Mouse (Mus musculus): Measurements from ENCODE around the gene Gm49321. TPM values are rescaled to one million over a fixed set of nuclear protein-coding genes. Genes with fewer than 3 reads are reported as not detected.

Gm49321 gene
- polyA plus RNA-seq, 1 experiment from 2014 or later = 18.4 TPM

- H3K27ac ChIP-seq (ENCODE audit: low read depth, low read length) = no peak overlapping the region
- WGBS = 61% methylated on average over 7 of the region's 7 CpGs
- ATAC-seq (ENCODE audit: low read depth) = no peak
- 0 out of 2 replicates have a peak, but pooled peaks cover 3% of the 10 kb centered on the region for H3K4me1 ChIP-seq (ENCODE audit: control insufficient read depth, insufficient read depth, low read length)
- no peak overlapping the region for H3K9ac ChIP-seq (replicated peaks; ENCODE audit: low read depth, low read length)
- no peaks in the 10 kb centered on the region for H3K27me3 ChIP-seq (ENCODE audit: control insufficient read depth, insufficient read depth, low read length)
- no peak overlapping the region for H3K4me3 ChIP-seq (ENCODE audit: low read depth, low read length)
- H3K36me3 ChIP-seq (ENCODE audit: control insufficient read depth, insufficient read depth, low read length) = no peaks in the 10 kb centered on the region
- no peak overlapping the region for H3K4me2 ChIP-seq (ENCODE audit: low read depth, low read length)
- H3K9me3 ChIP-seq (ENCODE audit: control insufficient read depth, low read length) = no peaks in the 10 kb centered on the region
These were observed 77.4 kb downstream of the Gm49321 start for GRCm38 (mm10) chr12:74014739-74015270.

GRCm38 (mm10) chr12:74015491-74015890 is 78.0 kb downstream of the Gm49321 start:
- ATAC-seq (ENCODE audit: low read depth) = no peak
- Histone ChIP-seq H3K4me2 (ENCODE audit: low read depth, low read length) (no peak overlapping the region), H3K9ac (replicated peaks; ENCODE audit: low read depth, low read length) (no peak overlapping the region), H3K27me3 (ENCODE audit: control insufficient read depth, insufficient read depth, low read length) (no peaks in the 10 kb centered on the region), H3K36me3 (ENCODE audit: control insufficient read depth, insufficient read depth, low read length) (no peaks in the 10 kb centered on the region), H3K4me3 (ENCODE audit: low read depth, low read length) (no peak overlapping the region), H3K27ac (ENCODE audit: low read depth, low read length) (no peak overlapping the region), H3K4me1 (ENCODE audit: control insufficient read depth, insufficient read depth, low read length) (0 out of 2 replicates have a peak, but pooled peaks cover 3% of the 10 kb centered on the region), H3K9me3 (ENCODE audit: control insufficient read depth, low read length) (no peaks in the 10 kb centered on the region)
- WGBS = 79% methylated on average over 5 of the region's 5 CpGs

Other genes starting within 250 kb of the Gm49321 start
- gene Hif1a, start 36.3 kb upstream of the Gm49321 start, polyA plus RNA-seq (2014; fragmentation: Nextera tagmentation; extraction: Ambion mirVana) = 97.2 and 114 TPM in 2 replicates
- gene Snapc1, start 26.8 kb downstream of the Gm49321 start, polyA plus RNA-seq (2014; fragmentation: Nextera tagmentation; extraction: Ambion mirVana) = 38.1 and 41.5 TPM in 2 replicates
- 90.4 and 95.5 TPM in 2 replicates for gene Syt16, start 60.0 kb downstream of the Gm49321 start, polyA plus RNA-seq (2014; fragmentation: Nextera tagmentation; extraction: Ambion mirVana)